Mouse (Mus musculus): ENCODE results near the gene Spata2. TPM values are rescaled to one million over a fixed set of nuclear protein-coding genes. Genes with fewer than 3 reads are reported as not detected.
A peak's percentile ranks its signal among the peaks of the same experiment; 100 is the strongest.

Gene Spata2
- total and polyA plus RNA-seq, 3 experiments: 15.4 to 15.6 (median 15.5) TPM

GRCm38 (mm10) chr2:167445911-167446780, 46.5 kb downstream of the Spata2 start:
- H3K36me3 ChIP-seq (ENCODE audit: control insufficient read depth, insufficient read depth, low read length): no peaks in the 10 kb centered on the region
- no peak overlapping the region for H3K4me3 ChIP-seq
- no peak overlapping the region for H3K27ac ChIP-seq
- intact Hi-C loops (cut with DNase I): no loop called here
- 44% methylated on average over 20 of the region's 20 CpGs for WGBS
- H3K9ac ChIP-seq (ENCODE audit: low read depth, low read length): no peak overlapping the region
- H3K27me3 ChIP-seq (ENCODE audit: control insufficient read depth, insufficient read depth, low read length): no peaks in the 10 kb centered on the region
- no peaks in the 10 kb centered on the region for H3K79me2 ChIP-seq (replicated peaks; ENCODE audit: control insufficient read depth, insufficient read depth, low read length)
- H3K4me1 ChIP-seq (ENCODE audit: control insufficient read depth, insufficient read depth, low read length): peaks cover 4% of the 10 kb centered on the region; the same call in 1 of the 2 replicates
- no peak for DNase-seq
- TF ChIP-seq EP300 (IDR thresholded peaks at IDR 0.05; ENCODE audit: insufficient read depth, low read depth, low read length) (no peak), CTCF (IDR thresholded peaks at IDR 0.05) (no peak), POLR2A (IDR thresholded peaks at IDR 0.05; ENCODE audit: insufficient read depth, low read depth, low read length) (no peak)

GRCm38 (mm10) chr2:167443411-167444193, 49.1 kb downstream of the Spata2 start:
- WGBS: 97% methylated on average over 4 of the region's 4 CpGs

GRCm38 (mm10) chr2:167439422-167439821, 53.3 kb downstream of the Spata2 start:
- no peak overlapping the region for H3K4me3 ChIP-seq
- peak in 1 of 2 experiments; percentile 36 for DNase-seq
- 85% methylated on average over 3 of the region's 3 CpGs for WGBS
- no peak overlapping the region for H3K27ac ChIP-seq
- H3K27me3 ChIP-seq (ENCODE audit: control insufficient read depth, insufficient read depth, low read length): no peaks in the 10 kb centered on the region
- TF ChIP-seq POLR2A (IDR thresholded peaks at IDR 0.05; ENCODE audit: insufficient read depth, low read depth, low read length) (no peak), CTCF (IDR thresholded peaks at IDR 0.05) (no peak), EP300 (IDR thresholded peaks at IDR 0.05; ENCODE audit: insufficient read depth, low read depth, low read length) (no peak)
- no peaks in the 10 kb centered on the region for H3K79me2 ChIP-seq (replicated peaks; ENCODE audit: control insufficient read depth, insufficient read depth, low read length)
- no peaks in the 10 kb centered on the region for H3K36me3 ChIP-seq (ENCODE audit: control insufficient read depth, insufficient read depth, low read length)
- no peaks in the 10 kb centered on the region for H3K4me1 ChIP-seq (ENCODE audit: control insufficient read depth, insufficient read depth, low read length)
- H3K9ac ChIP-seq (ENCODE audit: low read depth, low read length): no peak overlapping the region
- intact Hi-C loops (cut with DNase I): no loop called here

More at GRCm38 (mm10) chr2:167443411-167444193, 49.1 kb downstream of the Spata2 start:
- Histone ChIP-seq H3K4me1 (ENCODE audit: control insufficient read depth, insufficient read depth, low read length) (peaks cover 4% of the 10 kb centered on the region; the same call in 1 of the 2 replicates), H3K27ac (no peak overlapping the region), H3K4me3 (no peak overlapping the region), H3K36me3 (ENCODE audit: control insufficient read depth, insufficient read depth, low read length) (no peaks in the 10 kb centered on the region), H3K27me3 (ENCODE audit: control insufficient read depth, insufficient read depth, low read length) (no peaks in the 10 kb centered on the region), H3K79me2 (replicated peaks; ENCODE audit: control insufficient read depth, insufficient read depth, low read length) (no peaks in the 10 kb centered on the region), H3K9ac (ENCODE audit: low read depth, low read length) (no peak overlapping the region)
- no peak for DNase-seq
- no peak for TF ChIP-seq EP300 (IDR thresholded peaks at IDR 0.05; ENCODE audit: insufficient read depth, low read depth, low read length)
- no peak for TF ChIP-seq CTCF (IDR thresholded peaks at IDR 0.05)
- TF ChIP-seq POLR2A (IDR thresholded peaks at IDR 0.05; ENCODE audit: insufficient read depth, low read depth, low read length): no peak
- intact Hi-C loops (cut with DNase I): no loop called here

- H3K79me2 ChIP-seq (replicated peaks; ENCODE audit: control insufficient read depth, insufficient read depth, low read length): no peaks in the 10 kb centered on the region
- no peak overlapping the region for H3K4me3 ChIP-seq
- no peak for DNase-seq
- 90% methylated on average over 5 of the region's 5 CpGs for WGBS
- H3K9ac ChIP-seq (ENCODE audit: low read depth, low read length): no peak overlapping the region
- H3K27ac ChIP-seq: no peak overlapping the region
- H3K4me1 ChIP-seq (ENCODE audit: control insufficient read depth, insufficient read depth, low read length): no peaks in the 10 kb centered on the region
- TF ChIP-seq CTCF (IDR thresholded peaks at IDR 0.05): no peak
- TF ChIP-seq POLR2A (IDR thresholded peaks at IDR 0.05; ENCODE audit: insufficient read depth, low read depth, low read length): no peak
- no peak for TF ChIP-seq EP300 (IDR thresholded peaks at IDR 0.05; ENCODE audit: insufficient read depth, low read depth, low read length)
- no peaks in the 10 kb centered on the region for H3K36me3 ChIP-seq (ENCODE audit: control insufficient read depth, insufficient read depth, low read length)
- H3K27me3 ChIP-seq (ENCODE audit: control insufficient read depth, insufficient read depth, low read length): no peaks in the 10 kb centered on the region
- intact Hi-C loops (cut with DNase I): no loop called here
Observed at GRCm38 (mm10) chr2:167436371-167436770, 56.3 kb downstream of the Spata2 start.

DNA sequence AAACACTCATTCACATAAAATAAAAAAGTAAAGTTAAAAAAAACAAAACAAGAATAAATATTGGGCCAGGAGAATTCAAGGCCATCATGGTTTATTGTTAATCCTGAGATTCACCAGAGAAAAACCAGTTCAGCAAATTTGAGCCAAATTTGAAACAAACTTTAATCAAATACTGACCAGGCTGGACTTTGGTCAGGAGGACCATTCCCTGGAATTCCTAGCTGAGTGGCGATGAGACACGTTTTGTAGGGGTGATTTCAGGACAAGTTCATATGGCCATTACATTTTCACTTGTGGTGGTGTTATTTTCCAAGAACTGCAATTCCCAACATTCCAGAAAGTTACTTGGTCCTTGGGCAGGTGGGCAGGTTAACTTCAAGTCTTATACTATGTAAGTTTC, 57.1 kb downstream of the Spata2 start:
- Histone ChIP-seq H3K9ac (ENCODE audit: low read depth, low read length) (no peak overlapping the region), H3K27me3 (ENCODE audit: control insufficient read depth, insufficient read depth, low read length) (no peaks in the 10 kb centered on the region), H3K79me2 (replicated peaks; ENCODE audit: control insufficient read depth, insufficient read depth, low read length) (no peaks in the 10 kb centered on the region), H3K27ac (no peak overlapping the region), H3K4me3 (no peak overlapping the region), H3K4me1 (ENCODE audit: control insufficient read depth, insufficient read depth, low read length) (no peaks in the 10 kb centered on the region), H3K36me3 (ENCODE audit: control insufficient read depth, insufficient read depth, low read length) (no peaks in the 10 kb centered on the region)
- 91% methylated on average over 2 of the region's 2 CpGs for WGBS
- intact Hi-C loops (cut with DNase I): no loop called here
- TF ChIP-seq POLR2A (IDR thresholded peaks at IDR 0.05; ENCODE audit: insufficient read depth, low read depth, low read length) (no peak), CTCF (IDR thresholded peaks at IDR 0.05) (no peak), EP300 (IDR thresholded peaks at IDR 0.05; ENCODE audit: insufficient read depth, low read depth, low read length) (no peak)
- DNase-seq: no peak
